Mouse (Mus musculus) megakaryocyte, embryonic 14.5 days (primary cell): Measurements from ENCODE around the gene Cdx4.

Experiments
- FLI1 ChIP-seq: IDR thresholded peaks from 2 replicates; pipeline ENCODE4 v1.6.1; 2012; ENCODE audit warnings: low read length, inconsistent platforms, mixed read lengths
- GATA1 ChIP-seq: IDR thresholded peaks from 3 replicates; pipeline ENCODE4 v1.6.1; 2012; ENCODE audit warnings: mixed read lengths, low read length, inconsistent platforms, borderline replicate concordance

DNA sequence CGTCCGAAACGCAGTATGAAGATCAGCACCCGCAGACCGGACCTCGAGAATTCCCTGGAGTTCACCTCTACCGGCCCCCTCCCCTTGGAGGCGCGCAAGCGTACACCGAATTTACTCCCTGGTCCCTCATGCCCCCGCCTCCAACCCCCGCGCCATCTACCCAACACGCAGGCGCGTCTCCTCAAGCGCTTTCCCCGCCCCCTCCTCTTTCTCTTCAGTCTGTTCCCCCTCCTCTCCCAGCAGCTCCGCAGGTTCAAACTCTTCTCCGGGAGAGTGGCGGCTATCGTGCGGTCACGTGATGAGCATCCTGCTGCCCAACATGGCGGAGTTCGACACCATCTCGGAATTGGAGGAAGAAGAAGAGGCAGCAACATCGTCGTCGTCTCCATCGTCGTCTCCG, 35.1 kb downstream of the Cdx4 start, which contains the start of gene Chic1:
- TF ChIP-seq GATA1 = no peak
- TF ChIP-seq FLI1 = no peak
